Mouse (Mus musculus) heart, embryonic 11.5 days (tissue): ENCODE data around the gene Olfr576. TPM values are rescaled to one million over a fixed set of nuclear protein-coding genes. Genes with fewer than 3 reads are reported as not detected.
A peak's percentile ranks its signal among the peaks of the same experiment; 100 is the strongest.

Source experiments
- ATAC-seq: fragments of 200-750 bp; cut with Nextera tagmentation; replicated peaks from 2 replicates; pipeline ENCODE4 v1.8.0; 2017; ENCODE audit warnings: moderate library complexity; ENCODE audit not compliant: insufficient number of reproducible peaks, low FRiP score, low TSS enrichment
- H3K27ac ChIP-seq: fragments of 300-500 bp; sonication (generic); 2 replicates; pipeline ENCODE4 v1.5.1; 2014; ENCODE audit warnings: mild to moderate bottlenecking, low read depth, low read length
- H3K27me3 ChIP-seq: fragments of 300-500 bp; sonication (generic); 2 replicates; pipeline ENCODE4 v1.6.1; 2014; ENCODE audit warnings: mild to moderate bottlenecking, low read length, mixed read lengths; ENCODE audit not compliant: control insufficient read depth, insufficient read depth
- H3K36me3 ChIP-seq: fragments of 300-500 bp; sonication (generic); 2 replicates; pipeline ENCODE4 v1.6.1; 2014; ENCODE audit warnings: mild to moderate bottlenecking, low read length, moderate library complexity, mixed read lengths; ENCODE audit not compliant: control insufficient read depth, insufficient read depth
- H3K4me1 ChIP-seq: fragments of 300-500 bp; sonication (generic); 2 replicates; pipeline ENCODE4 v1.6.1; 2014; ENCODE audit warnings: low read length; ENCODE audit not compliant: control insufficient read depth, insufficient read depth
- H3K4me2 ChIP-seq: fragments of 300-500 bp; sonication (generic); 2 replicates; pipeline ENCODE4 v1.6.1; 2014; ENCODE audit warnings: mild to moderate bottlenecking, moderate library complexity
- H3K4me3 ChIP-seq: fragments of 300-500 bp; sonication (generic); 2 replicates; pipeline ENCODE4 v1.5.1; 2014; ENCODE audit warnings: low read depth, low read length
- H3K9ac ChIP-seq: fragments of 300-500 bp; sonication (generic); 2 replicates; pipeline ENCODE4 v1.6.1; 2014; ENCODE audit warnings: mild to moderate bottlenecking, low read depth, low read length, moderate library complexity
- H3K9me3 ChIP-seq: fragments of 300-500 bp; sonication (generic); replicated peaks from 2 replicates; pipeline ENCODE4 v1.6.1; 2016; ENCODE audit warnings: low read length; ENCODE audit not compliant: control insufficient read depth
- WGBS: fragments of 180-500 bp; shearing (Covaris S2); extraction: QIAGEN DNeasy Blood & Tissue Kit; methylation state at CpG from one replicate; pipeline ENCODE4 v1.1.7; 2014; ENCODE audit not compliant: insufficient replicate concordance; 5-methylcytosine and 5-hydroxymethylcytosine counted together
- polyA plus RNA-seq: library from polyadenylated mRNA; unstranded; fragments of >200 nt; fragmentation: Nextera tagmentation; extraction: Ambion mirVana; gene quantifications from 2 replicates; pipeline ENCODE4 v1.2.1, GENCODE M21; 2014

Gene Olfr576
- polyA plus RNA-seq, 1 experiment from 2014 or later = not detected

DNA sequence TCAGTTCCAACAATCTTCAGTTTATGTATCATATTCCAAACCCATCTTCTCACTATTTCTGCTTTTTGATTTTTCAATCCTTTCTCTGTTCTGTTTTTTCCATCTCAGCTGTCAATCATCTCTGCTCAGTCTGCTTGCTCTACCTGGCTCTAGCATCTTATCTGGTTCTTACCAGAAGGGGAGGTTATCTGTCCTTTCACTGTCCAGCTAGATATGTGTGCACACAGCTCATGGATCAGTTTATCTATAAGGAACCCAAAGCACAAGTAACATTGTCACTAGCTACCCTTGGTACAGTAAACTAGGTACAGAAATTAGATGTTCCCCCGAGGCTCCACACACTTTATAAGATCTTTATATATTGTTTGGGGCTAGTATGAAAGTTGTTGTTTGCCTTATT is 19.0 kb upstream of the Olfr576 start:
- 85% methylated on average over 1 of the region's 1 CpGs for WGBS
- no peak overlapping the region for H3K4me3 ChIP-seq
- no peaks in the 10 kb centered on the region for H3K36me3 ChIP-seq
- H3K4me2 ChIP-seq = no peak overlapping the region
- H3K9ac ChIP-seq = no peak overlapping the region
- H3K4me1 ChIP-seq = no peaks in the 10 kb centered on the region
- H3K27ac ChIP-seq = no peak overlapping the region
- no peaks in the 10 kb centered on the region for H3K9me3 ChIP-seq
- ATAC-seq = peak; percentile 75; the same call in 1 of the 2 replicates
- H3K27me3 ChIP-seq = no peaks in the 10 kb centered on the region

GRCm38 (mm10) chr7:102948167-102948566 is 14.3 kb upstream of the Olfr576 start, which contains the start of gene Olfr574:
Gene Olfr574 (plus strand): TSS chr7:102948467.
- 77% methylated on average over 1 of the region's 1 CpGs for WGBS
- ATAC-seq = no peak
- H3K4me2 ChIP-seq = no peak within 1 kb of the TSS

DNA sequence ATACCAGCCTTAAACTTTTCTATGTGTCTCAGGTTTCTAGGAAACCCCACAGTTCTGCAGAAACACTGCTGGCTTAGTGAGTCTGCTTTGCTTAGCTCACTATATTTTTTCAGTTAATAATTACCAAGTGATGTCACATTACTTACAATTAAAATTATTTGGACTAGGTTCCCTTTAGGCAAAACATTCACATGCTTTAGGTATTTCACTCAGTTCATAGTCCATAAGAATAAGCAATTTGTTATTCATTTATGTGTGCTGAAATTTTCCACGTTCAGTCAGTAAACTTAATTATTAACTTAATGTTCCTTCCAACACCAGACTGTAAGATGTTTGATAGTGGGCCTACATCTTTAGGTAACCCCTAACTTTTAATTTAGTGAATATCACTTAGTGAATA is 11.7 kb upstream of the Olfr576 start:
- 65% methylated on average over 1 of the region's 1 CpGs for WGBS
- Histone ChIP-seq H3K9ac (no peak overlapping the region), H3K4me2 (no peak overlapping the region), H3K36me3 (no peaks in the 10 kb centered on the region), H3K27ac (no peak overlapping the region), H3K4me3 (no peak overlapping the region), H3K9me3 (no peaks in the 10 kb centered on the region), H3K4me1 (no peaks in the 10 kb centered on the region), H3K27me3 (no peaks in the 10 kb centered on the region)
- ATAC-seq = no peak

More at GRCm38 (mm10) chr7:102948167-102948566, 14.3 kb upstream of the Olfr576 start, which contains the start of gene Olfr574:
- Histone ChIP-seq H3K27ac (no peak within 1 kb of the TSS), H3K4me1 (no peaks in the 10 kb centered on the region), H3K9ac (no peak within 1 kb of the TSS), H3K36me3 (no peaks in the 10 kb centered on the region), H3K9me3 (no peaks in the 10 kb centered on the region), H3K27me3 (no peaks in the 10 kb centered on the region), H3K4me3 (no peak within 1 kb of the TSS)

- Histone ChIP-seq H3K4me1 (no peaks in the 10 kb centered on the region), H3K9ac (no peak overlapping the region), H3K27me3 (no peaks in the 10 kb centered on the region), H3K4me2 (no peak overlapping the region), H3K4me3 (no peak overlapping the region), H3K27ac (no peak overlapping the region), H3K9me3 (no peaks in the 10 kb centered on the region), H3K36me3 (no peaks in the 10 kb centered on the region)
- no peak for ATAC-seq
- WGBS = 52% methylated on average over 3 of the region's 3 CpGs
Measured at GRCm38 (mm10) chr7:102958137-102958536, 4.3 kb upstream of the Olfr576 start.

DNA sequence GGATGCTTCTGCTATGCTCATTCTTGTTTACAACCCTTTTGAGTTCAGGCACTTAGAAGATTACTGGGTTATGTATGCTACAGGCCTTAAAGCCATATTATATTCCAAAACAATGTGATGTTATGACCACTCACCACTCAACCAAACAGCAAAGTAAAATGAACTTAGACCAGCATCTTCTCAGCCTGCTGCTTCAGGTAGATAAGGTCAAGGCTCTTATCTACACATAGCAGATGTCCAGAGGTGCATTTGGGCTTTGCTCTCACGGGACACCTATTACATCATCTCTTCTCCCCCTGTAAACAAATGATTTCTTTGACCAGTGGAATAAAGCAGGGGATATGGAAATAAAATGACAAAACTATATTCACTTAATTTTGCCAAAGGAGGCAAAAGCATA is 3.9 kb upstream of the Olfr576 start, which contains the start of gene Olfr575:
Olfr575 (minus strand) TSS at position 183 of the 400 bp plus-strand sequence.
- H3K9ac ChIP-seq = no peak within 1 kb of the TSS
- 26% methylated on average over 1 of the region's 1 CpGs for WGBS
- H3K4me3 ChIP-seq = no peak within 1 kb of the TSS
- no peaks in the 10 kb centered on the region for H3K4me1 ChIP-seq
- peak; percentile 96 for ATAC-seq
- H3K27me3 ChIP-seq = no peaks in the 10 kb centered on the region
- H3K36me3 ChIP-seq = no peaks in the 10 kb centered on the region
- no peaks in the 10 kb centered on the region for H3K9me3 ChIP-seq
- H3K4me2 ChIP-seq = no peak within 1 kb of the TSS
- H3K27ac ChIP-seq = no peak within 1 kb of the TSS

- Histone ChIP-seq H3K4me2 (no peak overlapping the region), H3K27me3 (no peaks in the 10 kb centered on the region), H3K36me3 (no peaks in the 10 kb centered on the region), H3K9me3 (no peaks in the 10 kb centered on the region), H3K4me1 (no peaks in the 10 kb centered on the region), H3K9ac (no peak overlapping the region), H3K4me3 (no peak overlapping the region), H3K27ac (no peak overlapping the region)
- no peak for ATAC-seq
- WGBS = 64% methylated on average over 1 of the region's 1 CpGs
Measured at GRCm38 (mm10) chr7:102974399-102974798, 11.9 kb downstream of the Olfr576 start.

GRCm38 (mm10) chr7:102975843-102976242 is 13.4 kb downstream of the Olfr576 start, which contains the start of gene Olfr577:
Gene Olfr577 (minus strand): TSS chr7:102975943.
- no peak within 1 kb of the TSS for H3K9ac ChIP-seq
- no peak for ATAC-seq
- H3K27ac ChIP-seq = no peak within 1 kb of the TSS
- H3K27me3 ChIP-seq = no peaks in the 10 kb centered on the region
- 74% methylated on average over 2 of the region's 2 CpGs for WGBS
- no peak within 1 kb of the TSS for H3K4me3 ChIP-seq
- H3K9me3 ChIP-seq = no peaks in the 10 kb centered on the region
- no peaks in the 10 kb centered on the region for H3K36me3 ChIP-seq
- no peaks in the 10 kb centered on the region for H3K4me1 ChIP-seq
- no peak within 1 kb of the TSS for H3K4me2 ChIP-seq

DNA sequence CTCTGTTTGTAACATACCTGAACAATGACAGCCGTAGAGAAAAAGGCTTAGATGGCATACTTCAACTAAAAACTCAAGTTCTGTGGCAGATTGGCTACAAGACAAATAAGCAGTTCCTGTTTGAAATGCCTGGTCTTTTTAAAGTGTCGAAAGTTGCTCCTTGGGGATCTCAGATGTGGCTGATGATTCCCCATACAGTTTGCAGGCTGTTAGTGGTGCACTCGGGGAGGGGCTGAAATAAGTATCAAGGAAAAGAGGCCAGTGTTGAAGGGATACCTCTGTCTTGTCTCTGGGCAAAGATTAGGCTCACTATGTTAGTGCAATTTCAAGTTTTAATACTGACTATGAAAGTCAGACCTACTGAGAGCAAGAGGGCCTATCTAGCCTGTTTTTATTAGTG is 26.8 kb downstream of the Olfr576 start, which contains the start of gene Olfr578:
Olfr578 (minus strand) TSS at position 101 of the 400 bp plus-strand sequence.
- H3K27ac ChIP-seq = no peak within 1 kb of the TSS
- no peak for ATAC-seq
- H3K9me3 ChIP-seq = no peaks in the 10 kb centered on the region
- no peak within 1 kb of the TSS for H3K4me2 ChIP-seq
- H3K27me3 ChIP-seq = no peaks in the 10 kb centered on the region
- no peaks in the 10 kb centered on the region for H3K4me1 ChIP-seq
- H3K36me3 ChIP-seq = no peaks in the 10 kb centered on the region
- no peak within 1 kb of the TSS for H3K4me3 ChIP-seq
- 46% methylated on average over 3 of the region's 3 CpGs for WGBS
- no peak within 1 kb of the TSS for H3K9ac ChIP-seq
